Mouse (Mus musculus): ENCODE results near the gene Gm27021.

Gene Gm27021

DNA sequence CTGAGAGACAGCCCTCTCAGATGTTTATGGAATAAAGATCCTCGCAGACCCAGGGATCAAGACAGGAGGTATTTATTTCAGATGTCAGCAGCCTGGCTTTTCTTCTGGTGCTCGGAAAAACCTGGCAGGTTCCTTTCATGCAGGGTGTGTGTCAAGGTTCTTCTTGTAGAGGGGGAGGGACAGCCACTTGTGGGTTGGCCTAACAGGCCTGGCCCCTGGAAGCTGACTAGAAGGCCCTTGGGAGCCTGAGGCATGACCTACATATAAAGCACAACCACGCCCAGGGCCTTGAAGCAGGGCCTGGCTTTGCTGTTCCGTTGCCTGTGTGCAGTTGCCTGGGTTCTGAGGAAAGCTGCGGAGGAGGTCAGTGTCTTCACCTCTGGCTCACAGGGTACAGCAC lies 17.2 kb upstream of the Gm27021 start:
- DNase-seq, result no peak

DNA sequence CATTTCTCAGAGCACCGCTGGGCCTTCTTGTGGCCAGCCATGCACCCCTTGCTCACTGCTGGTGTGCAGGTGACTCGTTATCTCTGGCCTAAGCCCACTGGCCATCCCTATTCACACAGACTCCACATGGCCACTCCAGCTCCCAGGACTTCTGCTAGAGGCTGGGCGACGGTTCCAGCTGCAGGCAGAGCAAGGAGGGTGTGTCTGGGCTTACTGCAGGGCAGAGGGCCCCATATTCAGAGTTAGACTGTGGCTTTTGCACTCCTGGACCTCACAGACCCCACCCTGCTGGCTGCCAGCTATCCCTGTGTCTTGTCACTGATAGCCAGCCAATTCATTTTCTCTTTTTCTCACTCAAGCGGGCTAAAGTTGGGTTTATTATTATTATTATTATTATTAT lies 16.2 kb upstream of the Gm27021 start:
- no peak for DNase-seq

DNA sequence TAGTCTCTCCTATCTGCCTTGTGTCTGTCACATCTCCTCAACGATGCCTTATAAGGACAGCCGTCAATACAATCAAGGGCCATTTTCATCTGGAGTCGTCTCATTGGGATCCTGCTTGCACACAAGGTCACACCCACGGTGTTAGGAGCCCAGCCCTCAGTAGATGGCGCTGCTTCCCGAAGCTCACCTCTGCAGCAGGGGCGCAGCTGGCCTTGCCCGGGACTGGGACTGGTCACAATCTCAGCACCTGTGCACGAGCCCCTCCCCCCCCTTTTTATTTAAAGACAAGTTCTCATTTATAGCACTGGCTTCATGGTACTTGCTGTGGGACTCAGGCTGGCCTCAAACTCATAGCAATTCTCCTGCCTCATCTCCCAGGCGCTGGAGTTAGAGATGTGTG lies 15.7 kb upstream of the Gm27021 start:
- DNase-seq, result peak; percentile 82 to 83

DNA sequence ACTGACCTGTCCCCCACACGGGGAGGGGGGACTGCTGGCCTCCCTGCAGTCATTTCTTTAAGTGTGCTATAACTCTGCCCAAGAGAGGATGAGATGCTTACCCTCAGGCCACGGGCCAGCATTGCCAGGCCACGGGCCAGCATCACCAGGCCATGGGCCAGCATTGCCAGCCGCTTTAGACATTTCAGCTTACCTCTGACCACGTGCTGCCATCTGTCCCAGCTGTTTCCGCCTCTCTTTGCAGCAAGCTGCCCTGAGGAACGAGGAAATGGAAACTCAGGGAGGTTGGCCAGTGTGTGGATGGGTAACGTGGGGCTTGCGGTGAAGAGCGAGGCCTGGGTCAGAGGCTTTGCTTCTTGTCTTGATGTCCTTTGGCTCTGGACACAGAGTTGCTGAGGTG lies 13.2 kb upstream of the Gm27021 start:
- no peak for DNase-seq

DNA sequence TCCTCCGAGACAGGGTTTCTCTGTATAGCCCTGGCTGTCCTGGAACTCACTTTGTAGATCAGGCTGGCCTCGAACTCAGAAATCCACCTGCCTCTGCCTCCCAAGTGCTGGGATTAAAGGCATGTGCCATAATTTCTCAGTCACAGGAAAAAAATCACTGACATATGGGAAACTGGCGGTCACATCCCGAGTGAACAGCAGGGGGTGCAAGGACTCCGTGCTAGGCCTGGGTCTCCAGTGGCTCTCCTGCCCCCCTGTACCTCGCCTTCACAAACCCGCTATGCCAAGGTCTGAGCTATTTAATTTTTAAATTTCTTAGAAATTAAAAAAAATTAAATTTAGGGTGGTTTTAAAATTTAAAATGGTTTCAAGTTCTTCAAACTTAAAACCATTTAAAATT lies 12.5 kb upstream of the Gm27021 start:
- peak; percentile 66 to 69 for DNase-seq

DNA sequence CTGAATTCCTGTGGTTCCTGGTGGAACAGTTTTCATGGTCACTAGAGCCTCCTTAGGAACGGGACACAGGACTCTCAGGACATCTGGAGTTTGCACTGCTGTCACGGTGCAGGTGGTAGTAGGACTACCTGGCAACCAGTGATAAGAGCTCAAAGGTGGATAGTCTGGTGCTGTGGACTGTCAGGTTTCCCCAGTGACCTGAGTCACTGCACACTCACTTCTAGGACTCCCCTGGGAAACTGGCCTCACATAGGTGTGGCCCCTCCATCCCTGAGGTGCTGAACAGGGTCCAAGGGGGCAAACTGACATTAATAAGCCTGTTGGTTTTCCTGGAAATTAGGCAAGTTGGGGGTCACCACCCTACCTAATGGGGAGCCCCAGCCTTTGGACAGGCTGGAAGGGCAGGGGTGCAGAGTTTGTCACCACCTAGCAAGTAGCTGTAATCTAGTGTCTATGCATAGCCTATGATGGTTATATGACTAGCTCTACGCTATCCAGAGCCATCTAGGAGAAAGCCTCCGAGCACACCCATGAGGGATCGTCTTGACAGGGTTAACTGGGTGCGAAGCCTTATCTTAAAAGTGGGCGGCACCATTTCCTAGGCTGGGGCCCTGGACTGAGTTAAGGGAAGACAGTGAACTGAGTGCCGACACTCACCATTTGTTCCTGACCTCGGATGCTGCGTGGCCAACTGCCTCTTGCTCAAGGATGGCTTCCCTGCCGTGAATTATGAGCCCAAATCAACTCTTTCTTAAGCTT lies 11.9 kb upstream of the Gm27021 start:
- no peak for DNase-seq

DNA sequence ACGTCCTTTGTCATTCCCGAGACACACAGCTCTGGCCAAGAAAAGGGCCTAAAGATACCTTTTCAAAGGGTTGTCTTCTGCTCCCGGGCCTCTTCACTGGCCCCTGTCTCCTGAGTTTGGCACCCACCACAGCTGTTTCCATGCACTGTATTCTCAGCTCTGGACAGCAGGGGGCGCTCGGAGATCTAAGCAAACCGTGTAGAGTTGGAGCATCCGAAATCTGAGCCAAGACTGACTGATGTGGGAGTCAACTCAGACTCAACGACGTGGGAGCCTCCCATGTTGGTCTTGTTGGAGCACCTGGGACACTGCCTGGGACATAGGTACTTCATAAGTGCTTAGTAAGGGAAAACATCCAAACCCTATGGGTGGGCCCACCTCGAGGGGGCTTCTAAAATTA lies 10.6 kb upstream of the Gm27021 start:
- peak; percentile 77 to 84 for DNase-seq

DNA sequence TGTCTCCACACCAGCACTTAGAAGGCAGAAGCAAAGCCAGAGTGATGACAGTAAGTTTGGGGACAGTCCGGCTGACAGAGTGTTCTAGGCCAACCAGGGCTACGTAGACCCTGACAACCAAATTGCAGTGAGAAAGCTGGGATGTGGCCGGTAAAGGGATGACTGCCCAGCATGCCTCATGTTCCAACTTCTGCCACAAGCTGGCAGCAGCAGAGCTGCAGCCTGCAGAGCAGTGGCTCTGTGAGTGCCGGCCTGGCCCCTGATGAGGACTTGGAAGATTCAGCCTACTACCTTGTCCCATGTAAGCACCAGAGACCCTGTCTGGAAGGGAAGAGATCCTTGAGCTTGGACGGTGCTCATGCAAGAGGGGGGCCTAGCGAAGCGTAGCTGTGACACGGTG lies 7.8 kb upstream of the Gm27021 start:
- DNase-seq, result no peak

DNA sequence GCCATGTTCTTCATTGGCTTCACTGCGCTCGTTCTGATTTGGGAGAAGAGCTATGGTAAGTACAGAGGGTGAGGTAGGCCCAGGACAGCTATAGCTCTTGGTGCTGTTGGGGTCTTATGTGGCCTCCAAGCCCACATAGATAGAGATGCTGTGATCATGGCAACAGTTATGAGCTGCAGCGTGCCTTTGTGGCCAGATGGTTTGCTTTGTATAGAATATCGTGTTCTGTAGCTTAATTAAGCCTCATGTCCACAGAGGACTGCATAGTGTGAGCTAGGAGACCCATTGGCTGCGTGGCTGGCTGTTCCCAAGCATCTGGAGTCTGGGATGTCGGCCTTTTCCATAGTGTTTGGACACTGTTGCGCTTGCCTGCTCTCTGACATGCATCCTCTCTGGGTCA lies 5.4 kb upstream of the Gm27021 start:
- no peak for DNase-seq

DNA sequence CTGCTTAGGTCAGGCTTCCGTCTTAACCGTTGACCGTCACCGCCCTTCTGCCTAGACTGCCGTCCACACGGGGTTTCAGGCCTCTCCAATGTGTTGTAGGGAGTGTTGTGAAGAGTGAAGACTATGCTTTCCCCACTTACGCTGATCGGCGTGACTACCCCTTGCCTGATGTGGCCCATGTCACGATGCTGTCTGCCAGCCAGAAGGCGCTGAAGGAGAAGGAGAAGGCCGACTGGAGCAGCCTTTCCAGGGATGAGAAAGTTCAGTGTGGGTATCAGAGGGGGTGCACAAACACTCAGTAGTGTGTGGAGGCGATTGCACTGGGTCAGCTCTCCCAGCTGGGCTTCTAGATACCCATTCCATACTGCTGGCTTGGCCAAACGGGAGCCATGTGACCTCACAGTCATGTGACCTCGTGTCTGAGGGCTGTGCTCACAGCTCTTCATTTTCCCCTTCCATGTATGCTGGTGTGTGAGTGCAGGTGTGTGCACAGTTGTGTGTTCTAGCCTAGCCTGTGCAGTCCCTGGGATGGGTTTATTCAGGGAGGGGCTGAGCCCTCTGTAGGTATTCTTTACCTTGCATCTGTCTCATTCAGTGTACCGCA lies 4.8 kb upstream of the Gm27021 start:
- DNase-seq, result no peak

DNA sequence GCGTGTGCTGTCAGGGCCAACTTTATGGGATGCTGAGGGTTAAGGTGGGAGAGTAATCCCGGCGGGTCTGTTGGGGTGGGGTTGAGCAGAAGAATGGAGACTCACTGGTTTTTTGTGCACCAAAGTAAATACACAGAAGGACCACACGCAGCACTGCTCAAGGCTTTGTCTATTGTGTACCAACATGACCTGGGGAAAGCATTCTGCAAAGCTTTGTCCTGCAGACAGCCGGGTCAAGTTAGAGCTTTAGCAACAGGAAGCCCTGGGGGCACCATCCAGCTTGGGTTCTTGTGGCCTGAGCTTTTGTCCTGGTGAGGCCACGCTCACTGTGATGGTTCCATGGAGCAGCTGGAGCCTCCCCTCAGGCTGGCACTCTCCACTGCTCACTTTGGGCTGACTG lies 3.9 kb upstream of the Gm27021 start:
- no peak for DNase-seq

DNA sequence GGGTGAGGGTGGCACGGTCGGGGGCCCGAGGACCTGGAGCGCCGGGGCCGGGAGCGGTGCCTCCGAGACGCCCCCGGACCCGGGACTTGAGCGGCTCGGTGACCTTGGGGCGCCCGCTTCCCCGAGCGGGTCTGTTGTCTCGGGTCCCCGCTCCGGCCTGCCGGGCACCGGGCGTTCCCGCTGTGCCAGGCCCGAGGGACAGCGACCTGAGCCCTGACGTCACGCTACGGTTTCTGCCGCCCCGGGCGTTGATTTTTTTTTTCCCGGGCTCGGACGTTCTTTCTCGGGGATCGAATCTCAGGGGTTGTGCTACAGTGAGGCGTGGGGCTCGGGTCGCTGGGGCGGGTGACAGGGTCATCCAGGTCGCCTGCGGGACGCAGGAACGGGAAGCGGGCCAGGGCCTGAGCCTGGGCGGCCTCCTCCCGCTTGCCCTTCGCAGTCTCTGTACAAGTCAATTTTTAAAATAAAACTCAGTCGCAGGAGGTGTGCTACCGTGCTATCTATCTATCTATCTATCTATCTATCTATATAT lies 561 bp upstream of the Gm27021 start, which contains the start of gene Emc8:
TSS of gene Emc8 (minus strand) at position 200 of the 532 bp plus-strand sequence.
- no peak for DNase-seq

DNA sequence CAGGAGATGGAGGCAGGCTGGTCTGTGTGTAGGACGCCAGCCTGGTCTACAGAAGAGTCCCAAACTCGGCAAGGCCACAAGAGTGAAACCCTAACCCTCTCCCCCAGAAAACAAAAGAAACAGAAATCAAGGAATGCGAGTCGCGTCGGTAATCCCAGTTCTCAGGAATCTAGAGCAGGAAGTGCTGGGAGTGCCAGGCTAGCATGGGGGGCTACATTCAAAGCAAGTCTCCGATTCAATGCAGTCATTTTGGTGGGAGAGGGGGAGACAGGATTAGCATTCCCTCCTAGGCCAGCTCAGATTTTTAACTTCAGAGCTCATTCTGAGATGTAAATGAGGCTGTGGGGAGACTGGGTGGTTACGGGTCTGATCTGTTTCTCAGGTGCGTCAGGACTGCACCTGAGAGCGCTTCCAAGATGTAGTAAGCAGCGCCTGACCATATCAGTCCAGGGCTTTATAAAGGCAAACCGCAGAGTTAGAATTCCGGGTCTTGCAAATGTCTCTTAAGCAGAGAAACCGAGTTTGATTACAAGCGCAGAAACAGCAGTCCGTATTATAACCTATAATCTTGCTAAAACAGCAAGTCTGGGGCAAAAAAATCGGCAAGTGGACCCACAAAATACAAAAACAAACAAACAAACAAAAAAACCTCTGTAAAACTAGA lies 940 bp downstream of the Gm27021 start:
- DNase-seq, result no peak

DNA sequence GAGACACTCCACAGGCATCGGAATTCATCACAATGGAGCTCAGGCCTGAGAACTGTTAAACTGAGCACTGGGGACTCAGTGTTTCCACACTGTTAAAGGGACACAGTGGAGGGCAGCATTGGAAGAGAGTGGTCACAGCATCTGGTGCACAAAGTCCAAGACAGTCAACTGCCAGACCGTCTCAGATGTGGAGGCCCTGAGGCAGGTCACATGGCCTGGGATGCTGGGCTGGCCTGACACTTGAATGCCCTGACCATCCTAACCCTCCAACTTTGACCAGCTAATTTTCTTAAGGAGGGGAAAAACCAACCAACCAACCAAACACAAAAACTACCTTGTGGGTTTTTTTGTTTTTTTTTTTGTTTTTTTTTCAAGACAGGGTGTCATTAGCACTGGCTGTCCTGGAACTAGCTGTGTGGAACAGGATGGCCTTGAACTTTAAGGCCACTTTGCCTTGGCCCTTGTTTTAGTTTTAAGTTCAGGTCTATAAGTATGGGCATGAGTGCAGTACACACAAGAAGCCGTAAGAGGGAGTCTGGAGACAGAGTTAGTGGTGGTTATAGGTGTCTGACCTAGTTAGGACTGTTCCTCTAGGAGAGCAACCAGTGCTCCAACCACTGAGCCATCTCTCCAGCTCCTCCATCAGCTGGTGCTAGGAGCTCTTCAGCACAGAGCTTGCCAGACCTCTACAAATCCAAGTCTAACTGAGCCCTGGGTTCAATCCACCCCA lies 2.0 kb downstream of the Gm27021 start:
- DNase-seq, result no peak

DNA sequence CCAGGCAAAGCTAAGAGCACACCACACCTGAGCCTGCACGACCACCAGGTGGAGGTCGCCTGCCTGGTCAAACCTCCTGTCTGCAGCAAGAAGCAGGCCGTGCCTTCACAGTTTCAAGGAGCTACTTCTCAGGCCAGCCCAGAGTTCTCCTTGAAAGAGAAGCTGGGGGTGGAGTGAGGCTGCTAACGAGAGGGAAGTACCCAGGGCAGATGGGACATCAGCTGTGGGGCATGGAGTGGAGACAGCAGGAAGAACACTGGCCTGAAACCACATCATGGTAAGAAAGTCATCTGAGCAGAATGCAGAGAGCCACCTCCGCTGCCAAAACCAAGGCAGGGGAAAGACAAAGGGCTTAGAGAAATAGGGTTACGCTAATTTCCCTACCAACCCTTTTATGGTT lies 3.3 kb downstream of the Gm27021 start:
- no peak for DNase-seq

DNA sequence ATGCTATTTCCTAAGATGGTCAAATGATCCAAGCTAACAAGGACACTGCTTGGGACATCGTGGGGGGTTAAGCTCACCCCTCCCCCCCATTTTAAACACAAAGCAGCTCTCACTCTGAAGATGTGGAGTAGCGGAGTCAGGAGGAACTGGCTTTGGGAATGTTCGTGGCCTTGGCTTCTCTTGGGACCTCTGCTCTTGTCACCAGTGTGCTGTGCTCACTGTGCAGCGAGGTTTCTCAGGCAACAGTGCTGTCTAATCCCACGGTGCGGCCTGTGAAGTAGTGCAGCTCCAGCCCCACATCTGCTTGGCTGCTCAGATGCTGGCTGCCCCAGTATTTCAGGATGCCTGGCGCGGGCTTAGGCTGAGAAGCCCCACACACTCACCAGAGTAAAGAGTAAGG lies 10.5 kb downstream of the Gm27021 start:
- no peak for DNase-seq

DNA sequence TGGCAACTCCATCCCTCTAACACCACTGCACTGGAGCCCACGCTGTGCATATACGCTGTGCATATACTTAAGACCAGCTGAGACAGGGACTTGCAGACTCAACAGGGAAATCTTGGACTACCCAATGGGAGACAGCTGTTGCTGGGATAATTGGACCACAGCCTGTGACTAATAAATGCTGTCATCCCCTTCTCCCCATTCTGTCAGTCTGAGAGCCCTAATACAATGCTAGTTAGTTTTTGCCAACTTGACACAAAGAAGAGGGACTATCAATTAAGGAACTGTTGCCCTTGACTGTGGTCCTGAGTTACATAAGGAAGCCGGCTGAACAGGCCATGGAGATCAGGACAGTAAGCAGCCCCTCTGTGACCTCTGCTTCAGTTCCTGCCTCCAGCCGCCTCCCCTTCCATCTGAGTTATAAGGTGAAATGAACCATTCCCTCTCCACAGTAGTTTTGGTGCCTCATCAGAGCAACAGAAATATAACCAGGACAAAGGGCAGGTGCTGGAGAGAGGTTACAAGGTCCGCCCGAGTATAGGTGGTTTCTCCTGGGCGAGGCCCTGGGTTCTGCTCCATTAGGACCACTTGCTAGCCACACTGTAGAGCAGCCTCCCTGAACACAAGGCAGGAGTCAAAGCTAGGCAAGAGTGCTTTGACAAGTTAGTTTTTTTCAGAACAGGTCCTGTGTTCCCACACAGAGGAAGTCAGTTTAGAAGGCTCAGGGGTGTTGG lies 11.4 kb downstream of the Gm27021 start:
- DNase-seq, result no peak

DNA sequence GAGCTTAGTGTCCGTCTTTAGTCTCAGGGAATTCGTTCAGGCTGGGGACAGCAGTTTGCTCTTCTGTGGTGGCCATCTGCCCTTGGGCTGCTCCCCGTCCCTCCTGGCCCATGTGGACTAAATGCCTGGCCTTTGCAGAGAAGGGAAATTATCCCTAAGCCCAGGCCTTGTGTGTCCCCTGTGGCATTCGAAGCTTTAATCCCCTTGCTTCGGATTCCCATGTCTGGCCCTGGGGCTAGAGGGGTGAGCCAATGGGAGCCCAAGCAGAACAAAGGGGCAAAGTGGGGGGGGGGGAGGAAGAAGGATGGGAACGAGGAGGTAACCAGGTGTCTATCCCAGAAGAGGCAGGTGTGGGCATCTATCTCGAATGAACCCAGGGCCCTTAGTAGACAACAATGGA lies 20.3 kb downstream of the Gm27021 start, which contains the start of gene 1190005I06Rik:
TSS of gene 1190005I06Rik (minus strand) at position 101 of the 400 bp plus-strand sequence.
- DNase-seq, result no peak

DNA sequence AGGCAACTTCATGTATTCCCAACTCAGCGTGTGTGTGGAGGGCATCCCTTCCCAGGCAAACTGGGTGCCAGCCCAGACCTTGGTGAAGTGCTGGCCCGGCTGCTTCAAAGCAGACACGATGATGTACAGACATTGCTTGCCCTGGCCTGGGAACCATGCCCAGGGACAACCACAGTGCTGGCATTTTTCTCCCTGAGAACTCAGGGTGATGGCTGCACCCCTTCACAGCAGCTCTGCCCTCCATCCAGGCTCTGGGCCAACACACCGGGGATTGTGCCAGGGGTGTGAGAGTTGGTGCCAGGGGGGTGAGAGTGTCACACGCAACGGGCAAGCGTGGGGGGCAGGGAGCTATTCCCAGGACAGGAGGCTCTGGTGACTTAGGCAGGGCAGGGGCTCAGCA lies 23.2 kb downstream of the Gm27021 start:
- DNase-seq, result no peak

DNA sequence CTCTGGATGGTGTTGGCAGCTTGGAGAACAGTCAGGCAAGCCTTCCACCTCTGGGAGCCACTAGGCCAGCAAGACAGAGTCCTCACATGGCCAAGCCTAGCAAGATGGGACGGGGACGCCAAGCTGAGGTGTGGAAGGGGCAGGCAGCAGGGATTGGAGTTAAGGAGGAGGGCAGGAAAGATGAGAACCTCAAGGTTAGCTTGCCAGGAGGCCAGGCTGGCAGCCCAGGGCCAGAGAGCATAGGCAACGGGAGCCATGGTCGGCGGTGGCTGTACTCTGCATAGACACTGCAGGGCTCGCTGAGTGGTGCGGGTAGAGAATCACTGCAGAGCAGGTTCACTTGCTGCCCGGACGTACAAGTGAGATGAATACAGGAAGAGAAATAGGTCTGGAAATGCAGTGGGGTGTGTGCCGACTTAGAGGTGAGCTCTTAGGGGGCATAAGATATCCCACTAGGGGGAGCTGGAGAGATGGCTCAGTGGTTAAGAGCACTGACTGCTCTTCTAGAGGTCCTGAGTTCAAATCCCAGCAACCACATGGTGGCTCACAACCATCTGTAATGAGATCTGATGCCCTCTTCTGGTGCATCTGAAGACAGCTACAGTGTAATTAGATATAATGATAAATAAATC lies 25.7 kb downstream of the Gm27021 start:
- no peak for DNase-seq

DNA sequence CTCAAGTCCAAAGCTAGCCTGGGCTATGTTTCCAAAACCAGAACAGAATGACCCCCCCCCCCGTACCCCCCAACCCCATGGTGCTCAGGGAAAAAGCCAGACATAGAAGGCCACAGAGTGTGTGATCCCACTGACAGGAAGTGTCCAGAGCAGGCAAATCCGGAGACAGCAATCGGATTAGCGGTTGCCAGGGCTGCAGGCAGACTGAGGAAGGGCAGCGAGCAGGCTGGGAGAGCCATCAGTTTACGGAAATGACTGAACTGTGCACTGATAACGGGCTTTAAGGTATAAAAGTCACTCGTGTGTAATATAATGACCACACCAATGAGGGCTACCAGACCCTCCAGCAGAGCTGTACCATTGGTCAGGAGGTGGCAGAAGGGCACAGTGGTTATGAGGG lies 26.6 kb downstream of the Gm27021 start:
- DNase-seq, result no peak

DNA sequence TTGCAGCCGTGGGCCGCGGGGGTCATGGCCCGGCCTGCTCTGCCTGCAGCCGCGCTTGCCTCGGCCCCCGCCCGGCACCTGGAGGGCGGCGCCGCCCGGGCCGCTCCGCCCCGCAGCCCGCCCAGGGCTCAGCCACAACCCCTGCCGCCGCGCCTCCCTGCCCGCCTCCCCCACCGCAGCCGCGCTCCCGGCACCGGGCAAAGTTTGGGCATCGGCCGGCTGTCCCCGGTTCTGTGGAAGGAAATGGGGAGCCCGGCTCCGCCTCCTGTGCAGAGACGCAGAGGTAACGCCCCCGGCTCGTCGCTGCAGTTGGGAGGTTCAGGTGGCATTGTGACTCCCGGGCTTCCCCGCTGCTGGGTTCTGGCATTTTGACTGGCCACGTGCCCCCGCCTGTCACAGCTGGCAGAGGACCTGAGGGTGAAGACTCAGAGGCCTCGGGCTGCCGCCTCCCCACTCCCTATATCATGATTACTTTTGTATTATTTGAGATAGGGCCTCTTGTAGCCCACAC lies 33.5 kb downstream of the Gm27021 start:
- DNase-seq, result peak; percentile 68 to 81

Measured in thymus, postnatal 36 days (tissue).